Mouse (Mus musculus) kidney, adult 2 months (tissue): ENCODE data around the gene Actl10.

Source experiments
- CTCF ChIP-seq: fragments of 200-500 bp; conservative IDR thresholded peaks from 2 replicates; pipeline ENCODE4 v1.5.1; 2011; ENCODE audit warnings: low read depth, mild to moderate bottlenecking, control low read depth, low read length, moderate library complexity, mixed read lengths; ENCODE audit not compliant: insufficient read depth, insufficient read length
- POLR2A ChIP-seq: fragments of 200-500 bp; IDR thresholded peaks from one replicate; pipeline ENCODE4 v1.6.1; 2011; ENCODE audit warnings: low read depth, low read length, control low read depth

GRCm38 (mm10) chr2:154568329-154569070, 16.9 kb downstream of the Actl10 start:
- TF ChIP-seq CTCF = no peak
- TF ChIP-seq POLR2A = no peak
